Mouse (Mus musculus): Measurements from ENCODE around the gene Slc2a12. TPM values are rescaled to one million over a fixed set of nuclear protein-coding genes. Genes with fewer than 3 reads are reported as not detected.

Gene Slc2a12
- polyA plus RNA-seq (2012; rRNA removed), result 1.6 and 2.6 TPM in 2 replicates

GRCm38 (mm10) chr10:22644853-22645491 is at the start of gene Slc2a12:
TSS of gene Slc2a12 (plus strand) at chr10:22645011.
- no peak for DNase-seq (ENCODE audit: low read depth)

DNA sequence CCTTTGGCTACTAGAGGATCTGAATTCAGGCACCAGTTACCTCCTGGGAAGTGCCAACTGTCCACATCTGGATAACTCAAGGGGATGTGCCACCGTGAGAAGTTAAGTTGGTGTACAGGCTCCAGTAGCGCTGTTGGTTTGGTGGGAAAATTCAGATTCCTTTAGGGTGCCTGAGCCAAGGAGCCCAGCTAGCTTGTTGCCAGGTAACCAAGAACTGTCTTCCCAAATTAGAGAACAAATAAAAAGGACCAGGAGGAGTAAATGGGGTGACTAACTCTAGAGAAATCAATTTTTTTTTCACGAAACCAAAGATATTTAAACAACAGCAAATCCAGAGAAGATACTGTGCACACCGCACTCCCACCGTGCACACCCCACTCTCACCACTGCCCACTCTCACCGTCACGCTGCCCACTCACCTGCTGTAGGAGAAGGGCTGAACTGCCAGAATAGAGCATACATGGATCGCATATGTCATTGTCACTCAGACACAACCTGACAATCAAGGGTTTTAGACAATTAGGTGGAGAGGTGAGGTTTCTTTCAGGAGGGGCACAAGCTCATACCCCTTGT is 45.8 kb upstream of the Slc2a12 start:
- DNase-seq (ENCODE audit: low read depth), result no peak

DNA sequence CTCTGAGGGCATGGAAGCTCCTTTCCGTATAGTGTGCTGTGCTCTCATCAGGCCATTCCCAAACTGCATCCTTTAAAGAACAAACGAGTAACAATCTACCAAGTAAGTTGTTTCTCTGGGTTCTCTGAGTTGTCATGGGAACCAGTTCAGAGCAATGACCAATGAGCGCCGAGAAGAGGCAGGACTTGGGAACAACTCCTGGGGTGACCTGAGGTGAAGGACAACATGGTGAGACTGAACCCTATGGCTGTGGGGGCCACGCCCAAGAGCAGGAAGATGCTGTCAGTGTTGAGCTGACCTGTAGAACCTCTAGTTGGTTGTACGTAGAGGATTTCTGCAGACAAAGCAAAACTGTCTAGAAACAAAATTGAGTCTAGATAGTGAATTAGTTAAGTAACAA is 43.8 kb upstream of the Slc2a12 start:
- DNase-seq (ENCODE audit: low read depth), result no peak

DNA sequence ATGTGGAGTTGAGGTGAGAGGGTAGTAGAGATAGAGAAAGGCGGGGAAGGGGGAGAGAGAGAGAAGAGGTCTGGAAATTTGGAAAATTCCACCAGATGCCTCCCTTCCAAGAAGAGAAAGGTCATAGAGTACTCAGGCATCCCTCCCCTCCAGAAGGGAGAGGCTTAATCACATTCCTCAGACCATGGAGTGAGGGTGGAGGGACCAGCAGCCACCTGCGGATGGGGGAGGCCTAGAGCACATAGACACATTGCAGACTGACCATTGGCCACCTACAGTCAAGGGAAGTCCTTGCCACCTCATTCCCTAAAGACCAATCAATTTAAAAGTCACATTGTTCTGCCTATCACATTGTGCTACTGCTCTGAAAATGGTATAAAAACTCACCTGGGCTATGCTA is 40.0 kb upstream of the Slc2a12 start:
- no peak for DNase-seq (ENCODE audit: low read depth)

- no peak for DNase-seq (ENCODE audit: low read depth)
These were observed 36.5 kb upstream of the Slc2a12 start for GRCm38 (mm10) chr10:22608273-22608672.

GRCm38 (mm10) chr10:22608799-22609357 is 35.9 kb upstream of the Slc2a12 start:
- no peak for DNase-seq (ENCODE audit: low read depth)

- no peak for DNase-seq (ENCODE audit: low read depth)
These were observed 31.5 kb upstream of the Slc2a12 start for GRCm38 (mm10) chr10:22613301-22613700.

DNA sequence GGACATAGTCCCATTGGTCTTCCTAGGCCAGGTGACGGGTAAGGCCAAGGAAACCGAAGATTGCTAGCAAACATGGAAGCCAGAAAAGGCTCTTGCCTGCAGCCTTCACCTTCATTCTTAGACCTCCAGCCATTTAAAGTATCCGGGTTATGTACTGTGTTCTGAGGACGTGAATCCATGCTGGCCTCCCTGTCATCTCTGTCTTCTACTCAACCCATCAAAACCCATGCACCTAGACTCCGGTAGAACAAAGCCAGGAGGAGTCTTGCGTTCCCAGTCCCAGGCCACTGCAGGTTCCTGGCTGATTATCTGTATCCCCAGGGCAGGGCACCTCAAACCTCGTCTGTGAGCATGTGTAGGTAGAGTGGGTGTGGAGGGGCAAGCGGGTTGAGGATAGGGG is 30.3 kb upstream of the Slc2a12 start:
- no peak for DNase-seq (ENCODE audit: low read depth)

DNA sequence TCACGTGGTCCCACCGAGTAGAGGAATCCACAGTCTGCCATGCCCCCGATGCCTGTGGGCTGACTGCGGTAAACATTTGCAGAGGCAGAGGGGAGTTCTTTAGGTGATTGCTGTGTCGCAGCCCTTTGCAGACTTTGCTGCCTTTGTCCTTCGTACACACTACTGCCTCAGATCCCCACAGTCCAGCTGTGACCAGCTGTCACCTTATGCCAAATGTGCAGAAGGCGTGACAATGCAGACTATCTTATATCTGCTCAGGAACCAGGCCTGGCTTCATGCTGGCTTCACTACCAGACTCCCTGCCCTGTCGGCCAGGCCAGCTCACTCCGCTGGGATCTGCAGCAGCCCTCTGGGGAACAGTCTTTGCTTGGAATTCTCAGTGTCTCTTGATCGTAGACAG is 29.5 kb upstream of the Slc2a12 start:
- no peak for DNase-seq (ENCODE audit: low read depth)

GRCm38 (mm10) chr10:22618842-22619241 is 26.0 kb upstream of the Slc2a12 start:
- DNase-seq (ENCODE audit: low read depth), result no peak

- DNase-seq (ENCODE audit: low read depth), result no peak
These were observed 16.0 kb upstream of the Slc2a12 start for GRCm38 (mm10) chr10:22628832-22629231.

DNA sequence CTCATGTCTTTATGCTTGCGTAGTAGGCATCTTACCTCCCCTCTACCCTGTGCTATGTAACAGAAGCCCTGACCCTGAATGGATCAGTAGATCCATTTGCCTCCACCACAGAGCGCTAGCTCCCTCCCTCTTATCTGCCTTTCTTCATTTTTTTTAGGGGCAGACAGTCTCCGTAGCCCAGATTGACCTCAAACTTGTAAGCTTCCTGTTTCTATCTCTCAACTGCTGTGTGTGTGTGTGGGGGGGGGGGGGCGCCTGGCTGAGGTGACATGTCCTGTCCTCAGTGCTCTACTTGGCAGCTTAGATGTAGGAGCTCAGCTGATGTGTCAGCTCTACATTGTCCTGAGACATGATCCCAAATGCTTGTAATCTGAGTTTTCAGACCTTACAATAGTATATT is 13.7 kb upstream of the Slc2a12 start:
- DNase-seq (ENCODE audit: low read depth), result no peak

GRCm38 (mm10) chr10:22631528-22631927 is 13.3 kb upstream of the Slc2a12 start:
- no peak for DNase-seq (ENCODE audit: low read depth)

DNA sequence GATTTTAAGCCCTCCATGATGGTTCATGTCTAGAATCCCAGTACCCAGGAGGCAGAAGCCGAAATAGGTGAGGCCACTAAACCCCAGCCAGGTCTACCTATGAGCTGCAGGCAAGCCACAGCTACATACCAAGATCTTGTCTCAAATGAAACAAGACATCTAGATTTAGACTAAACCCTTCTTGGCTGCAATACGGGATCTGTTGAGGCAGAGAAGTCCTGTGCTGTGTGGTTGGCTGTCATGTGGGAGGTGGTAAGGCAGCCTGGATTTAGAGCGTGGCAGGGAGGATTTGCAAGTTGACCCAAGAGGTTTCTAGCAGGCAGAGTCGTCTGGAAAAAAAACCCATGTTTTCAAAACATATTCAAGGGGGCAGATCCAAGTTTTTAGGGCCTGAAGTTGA is 12.9 kb upstream of the Slc2a12 start:
- DNase-seq (ENCODE audit: low read depth), result peak; percentile 38

DNA sequence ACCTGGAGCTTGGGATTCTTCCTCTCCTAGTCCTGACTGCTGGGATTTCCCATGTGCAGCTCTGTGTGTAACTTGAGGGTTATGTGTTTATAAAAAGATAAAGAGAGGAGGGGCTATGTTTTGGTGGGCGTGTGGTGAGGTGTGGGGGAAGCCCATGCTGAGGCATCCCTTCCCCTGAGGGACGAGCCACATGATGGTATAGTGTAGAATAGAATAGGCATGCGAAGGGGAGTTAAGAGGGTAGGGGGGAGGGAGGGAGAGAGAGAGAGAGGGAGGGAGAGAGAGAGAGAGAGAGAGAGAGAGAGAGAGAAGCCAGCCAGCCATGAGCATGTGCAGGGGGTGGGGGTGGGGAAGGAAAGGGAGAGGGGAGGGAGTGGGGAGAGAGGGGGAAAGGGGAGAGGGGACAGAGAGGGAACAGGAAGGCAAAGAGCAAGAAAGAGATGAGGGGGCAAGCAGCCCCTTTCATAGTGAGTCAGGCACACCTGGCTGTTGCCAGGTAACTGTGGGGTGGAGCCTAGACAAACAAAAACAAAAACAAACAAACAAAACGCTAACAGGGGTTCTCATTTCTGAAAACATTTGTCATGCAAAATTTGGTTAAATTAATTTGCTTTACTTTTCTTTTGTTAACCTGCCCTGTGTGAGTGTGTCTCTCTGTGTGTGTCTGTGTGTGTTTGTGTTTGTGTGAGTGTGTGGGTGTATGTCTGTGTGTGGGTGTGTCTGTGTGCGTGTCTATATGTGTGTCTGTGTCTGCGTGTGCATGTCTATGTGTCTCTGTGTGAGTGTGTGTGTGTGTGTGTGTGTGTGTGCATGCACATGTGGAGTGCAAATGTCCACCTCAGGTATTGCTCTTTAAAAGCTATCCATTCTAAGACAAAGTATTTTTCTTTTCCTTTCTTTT is 11.2 kb upstream of the Slc2a12 start:
- DNase-seq (ENCODE audit: low read depth), result no peak

- no peak for DNase-seq (ENCODE audit: low read depth)
These were observed 7.6 kb upstream of the Slc2a12 start for GRCm38 (mm10) chr10:22637241-22637640.

GRCm38 (mm10) chr10:22644171-22644570 is 640 bp upstream of the Slc2a12 start:
- DNase-seq (ENCODE audit: low read depth), result no peak

- DNase-seq (ENCODE audit: low read depth), result peak; percentile 23
These were observed 3.9 kb downstream of the Slc2a12 start for GRCm38 (mm10) chr10:22648702-22649101.

- no peak for DNase-seq (ENCODE audit: low read depth)
These were observed 9.0 kb downstream of the Slc2a12 start for GRCm38 (mm10) chr10:22653820-22654219.

DNA sequence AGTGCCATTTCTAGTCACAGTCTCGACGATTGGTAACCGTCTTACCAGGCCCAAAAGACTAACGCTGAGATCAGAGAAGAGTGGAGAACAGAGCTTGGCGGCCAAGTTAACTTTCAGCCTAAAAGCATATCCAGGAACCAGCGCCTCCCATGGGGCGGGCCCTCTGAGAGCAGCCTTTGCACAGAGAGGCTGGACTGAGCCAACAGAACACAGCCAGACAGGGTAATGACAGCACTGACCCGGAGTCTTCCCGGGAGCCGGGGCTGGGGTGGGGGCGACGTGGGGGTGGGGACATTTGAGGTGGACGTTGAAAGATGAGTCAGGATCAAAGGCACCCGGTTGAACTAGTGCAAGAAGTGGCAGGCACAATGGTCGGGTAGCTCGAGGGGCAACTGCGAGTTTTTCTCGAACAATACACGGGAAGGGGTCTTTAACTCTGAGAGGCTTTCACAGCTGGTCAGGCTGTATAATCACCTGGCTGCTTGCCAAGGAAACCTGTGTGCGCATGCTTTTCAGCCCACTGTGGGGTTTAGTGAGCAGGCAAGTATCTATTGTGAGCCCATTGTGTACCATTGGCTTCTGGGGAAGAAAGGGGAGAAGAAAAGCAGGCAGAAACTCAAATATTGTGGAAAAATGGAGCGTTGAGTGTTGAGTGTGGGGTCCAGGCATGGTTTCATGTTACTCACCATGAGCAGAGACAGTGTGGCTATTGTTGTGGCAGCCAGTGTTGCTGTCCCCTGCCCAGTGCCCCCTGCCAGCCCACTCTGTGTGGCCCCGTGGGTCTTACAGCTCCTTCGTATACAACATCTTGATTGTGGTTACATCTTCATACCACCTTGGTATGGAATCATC is 13.9 kb downstream of the Slc2a12 start:
- no peak for DNase-seq (ENCODE audit: low read depth)

GRCm38 (mm10) chr10:22659386-22659725 is 14.5 kb downstream of the Slc2a12 start:
- DNase-seq (ENCODE audit: low read depth), result no peak
